Mouse (Mus musculus) c-Kit-positive CD71-positive TER-119-positive erythroid progenitor cells, embryonic 14.5 days (primary cell): ENCODE measurements around the gene Celf2.

ENCODE experiments used
- DNase-seq: peaks from one replicate; pipeline ENCODE4 v3.0.0-alpha.2; 2013; ENCODE audit warnings: low spot score

Celf2 gene

GRCm38 (mm10) chr2:6547139-6547664 is 962.2 kb downstream of the Celf2 start:
- DNase-seq = no peak

- DNase-seq = no peak
These were observed 962.8 kb downstream of the Celf2 start for GRCm38 (mm10) chr2:6546462-6547138.

GRCm38 (mm10) chr2:6545127-6545931 is 964.0 kb downstream of the Celf2 start:
- no peak for DNase-seq

GRCm38 (mm10) chr2:6543650-6544049 is 965.7 kb downstream of the Celf2 start:
- no peak for DNase-seq

GRCm38 (mm10) chr2:6542556-6543180 is 966.7 kb downstream of the Celf2 start:
- no peak for DNase-seq

GRCm38 (mm10) chr2:6540825-6541224 is 968.5 kb downstream of the Celf2 start:
- DNase-seq = no peak

- DNase-seq = no peak
These were observed 969.3 kb downstream of the Celf2 start for GRCm38 (mm10) chr2:6540092-6540491.

GRCm38 (mm10) chr2:6538500-6538899 is 970.9 kb downstream of the Celf2 start:
- DNase-seq = no peak

- DNase-seq = no peak
These were observed 971.3 kb downstream of the Celf2 start for GRCm38 (mm10) chr2:6538031-6538430.

GRCm38 (mm10) chr2:6537326-6537725 is 972.0 kb downstream of the Celf2 start:
- DNase-seq = no peak

GRCm38 (mm10) chr2:6536372-6536771 is 973.0 kb downstream of the Celf2 start:
- no peak for DNase-seq

GRCm38 (mm10) chr2:6532341-6532740 is 977.0 kb downstream of the Celf2 start:
- DNase-seq = no peak

GRCm38 (mm10) chr2:6528076-6528475 is 981.3 kb downstream of the Celf2 start:
- no peak for DNase-seq

GRCm38 (mm10) chr2:6526825-6527224 is 982.5 kb downstream of the Celf2 start:
- DNase-seq = no peak

- DNase-seq = no peak
These were observed 983.1 kb downstream of the Celf2 start for GRCm38 (mm10) chr2:6526311-6526710.

GRCm38 (mm10) chr2:6523924-6524300 is 985.5 kb downstream of the Celf2 start:
- DNase-seq = no peak

GRCm38 (mm10) chr2:6523261-6523923 is 986.0 kb downstream of the Celf2 start:
- DNase-seq = no peak

GRCm38 (mm10) chr2:6522411-6522810 is 987.0 kb downstream of the Celf2 start:
- no peak for DNase-seq

GRCm38 (mm10) chr2:6513176-6513575 is 996.2 kb downstream of the Celf2 start:
- DNase-seq = no peak

GRCm38 (mm10) chr2:6507071-6507470 is 1002.3 kb downstream of the Celf2 start:
- no peak for DNase-seq

GRCm38 (mm10) chr2:6505979-6506811 is 1003.2 kb downstream of the Celf2 start:
- DNase-seq = no peak
